Mouse (Mus musculus): ENCODE data around the gene Sprn. TPM values are rescaled to one million over a fixed set of nuclear protein-coding genes. Genes with fewer than 3 reads are reported as not detected.
A peak's percentile ranks its signal among the peaks of the same experiment; 100 is the strongest.

Gene Sprn
- polyA plus RNA-seq, 1 experiment from 2014 or later: not detected

GRCm38 (mm10) chr7:140179176-140179575 is 24.5 kb upstream of the Sprn start:
- Histone ChIP-seq H3K27me3 (ENCODE audit: low read depth, poor library complexity, severe bottlenecking) (no peaks in the 10 kb centered on the region), H3K36me3 (no peaks in the 10 kb centered on the region), H3K4me3 (no peak overlapping the region), H3K9me3 (replicated peaks) (no peaks in the 10 kb centered on the region), H3K4me1 (no peaks in the 10 kb centered on the region), H3K27ac (no peak overlapping the region)
- 86% methylated on average over 2 of the region's 2 CpGs for WGBS
- DNase-seq (ENCODE audit: low spot score): no peak

DNA sequence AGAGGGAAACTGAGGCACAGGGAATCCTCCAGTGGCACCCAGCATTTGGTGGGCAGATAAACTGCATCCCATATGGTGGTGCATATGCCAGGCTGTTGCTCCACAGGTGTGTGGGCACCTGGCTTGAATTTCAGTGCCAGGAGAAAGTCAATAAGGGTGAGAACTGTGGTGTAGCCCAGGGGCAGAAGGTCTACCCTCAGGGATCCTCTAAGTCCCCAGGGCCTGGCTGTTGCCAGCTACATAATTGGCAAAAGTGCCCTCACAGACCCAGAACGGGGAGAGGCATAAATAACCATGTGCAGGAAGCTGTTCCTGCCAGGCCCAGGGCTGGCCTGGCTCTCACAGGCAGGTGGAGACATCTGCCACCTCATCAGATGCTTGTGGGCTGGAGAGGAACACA is 18.3 kb upstream of the Sprn start, which contains the start of gene Olfr523:
Olfr523 (plus strand) TSS at position 282 of the 400 bp plus-strand sequence.
- DNase-seq (ENCODE audit: low spot score): no peak
- Histone ChIP-seq H3K27me3 (ENCODE audit: low read depth, poor library complexity, severe bottlenecking) (no peaks in the 10 kb centered on the region), H3K27ac (no peak within 1 kb of the TSS), H3K36me3 (no peaks in the 10 kb centered on the region), H3K4me3 (no peak within 1 kb of the TSS), H3K4me1 (no peaks in the 10 kb centered on the region), H3K9me3 (replicated peaks) (no peaks in the 10 kb centered on the region)
- 62% methylated on average over 1 of the region's 1 CpGs for WGBS

DNA sequence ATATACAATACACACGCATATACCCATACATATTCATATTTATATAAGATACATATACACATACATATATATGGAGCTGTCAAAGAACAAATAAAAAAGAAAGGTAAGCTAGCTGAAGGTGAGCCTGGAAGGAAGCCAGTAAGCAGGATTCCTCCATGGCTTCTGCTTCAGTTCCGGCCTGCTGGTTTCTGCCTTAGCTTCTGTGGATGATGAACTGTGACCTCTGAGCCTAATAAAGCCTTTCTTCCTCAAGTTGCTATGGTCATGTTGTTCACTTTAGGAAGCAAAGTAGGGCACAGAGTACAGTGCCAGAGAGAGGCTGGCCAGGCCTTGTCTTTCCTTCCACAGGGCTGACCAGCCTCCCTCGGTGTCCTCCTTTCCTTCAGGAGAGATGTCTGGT is 16.2 kb upstream of the Sprn start:
- Histone ChIP-seq H3K27ac (no peak overlapping the region), H3K4me3 (no peak overlapping the region), H3K36me3 (no peaks in the 10 kb centered on the region), H3K4me1 (no peaks in the 10 kb centered on the region), H3K27me3 (ENCODE audit: low read depth, poor library complexity, severe bottlenecking) (no peaks in the 10 kb centered on the region), H3K9me3 (replicated peaks) (no peaks in the 10 kb centered on the region)
- WGBS: 93% methylated on average over 3 of the region's 3 CpGs
- no peak for DNase-seq (ENCODE audit: low spot score)

- no peaks in the 10 kb centered on the region for H3K9me3 ChIP-seq (replicated peaks)
These were observed 14.7 kb upstream of the Sprn start for GRCm38 (mm10) chr7:140169386-140169785.

DNA sequence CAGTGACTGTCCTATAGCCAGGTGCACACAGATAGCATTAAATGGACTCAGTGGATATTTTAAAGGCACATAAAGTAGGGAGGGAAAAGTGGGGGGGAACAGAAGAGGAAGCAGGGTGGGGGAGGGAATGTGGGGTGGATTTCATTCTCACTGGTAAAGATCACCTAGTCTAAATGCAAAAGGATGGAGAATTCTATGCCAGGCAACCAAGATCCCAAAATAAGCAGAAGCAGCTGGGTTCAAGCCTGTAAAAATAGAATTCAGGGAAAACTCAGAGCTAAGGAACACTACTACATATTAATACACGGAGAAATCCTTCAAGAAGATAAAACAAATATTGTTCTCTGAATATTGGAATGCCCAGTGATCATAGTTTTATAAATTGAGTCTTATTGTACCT is 13.3 kb upstream of the Sprn start:
- Histone ChIP-seq H3K4me1 (no peaks in the 10 kb centered on the region), H3K36me3 (no peaks in the 10 kb centered on the region), H3K27me3 (ENCODE audit: low read depth, poor library complexity, severe bottlenecking) (no peaks in the 10 kb centered on the region), H3K27ac (no peak overlapping the region), H3K9me3 (replicated peaks) (no peaks in the 10 kb centered on the region), H3K4me3 (no peak overlapping the region)
- no peak for DNase-seq (ENCODE audit: low spot score)
- WGBS: 90% methylated on average over 1 of the region's 1 CpGs

More at GRCm38 (mm10) chr7:140169386-140169785, 14.7 kb upstream of the Sprn start:
- H3K4me3 ChIP-seq: no peak overlapping the region
- WGBS: 89% methylated on average over 4 of the region's 4 CpGs
- no peak overlapping the region for H3K27ac ChIP-seq
- DNase-seq (ENCODE audit: low spot score): no peak
- no peaks in the 10 kb centered on the region for H3K4me1 ChIP-seq
- no peaks in the 10 kb centered on the region for H3K27me3 ChIP-seq (ENCODE audit: low read depth, poor library complexity, severe bottlenecking)
- no peaks in the 10 kb centered on the region for H3K36me3 ChIP-seq

- no peak within 1 kb of the TSS for H3K4me3 ChIP-seq
- DNase-seq (ENCODE audit: low spot score): no peak
- no peaks in the 10 kb centered on the region for H3K4me1 ChIP-seq
- H3K27me3 ChIP-seq (ENCODE audit: low read depth, poor library complexity, severe bottlenecking): no peaks in the 10 kb centered on the region
- no peaks in the 10 kb centered on the region for H3K9me3 ChIP-seq (replicated peaks)
- H3K27ac ChIP-seq: no peak within 1 kb of the TSS
- H3K36me3 ChIP-seq: no peaks in the 10 kb centered on the region
- WGBS: 87% methylated on average over 7 of the region's 7 CpGs
These were observed 10.0 kb upstream of the Sprn start, which contains the start of gene Olfr522 for GRCm38 (mm10) chr7:140164664-140165063. TSS of gene Olfr522 (minus strand) at chr7:140164764.

GRCm38 (mm10) chr7:140160363-140160762 is 5.7 kb upstream of the Sprn start:
- no peak overlapping the region for H3K27ac ChIP-seq
- 88% methylated on average over 3 of the region's 3 CpGs for WGBS
- no peaks in the 10 kb centered on the region for H3K9me3 ChIP-seq (replicated peaks)
- H3K27me3 ChIP-seq (ENCODE audit: low read depth, poor library complexity, severe bottlenecking): peaks cover 33% of the 10 kb centered on the region
- DNase-seq (ENCODE audit: low spot score): no peak
- H3K36me3 ChIP-seq: no peaks in the 10 kb centered on the region
- H3K4me3 ChIP-seq: no peak overlapping the region
- H3K4me1 ChIP-seq: no peaks in the 10 kb centered on the region

DNA sequence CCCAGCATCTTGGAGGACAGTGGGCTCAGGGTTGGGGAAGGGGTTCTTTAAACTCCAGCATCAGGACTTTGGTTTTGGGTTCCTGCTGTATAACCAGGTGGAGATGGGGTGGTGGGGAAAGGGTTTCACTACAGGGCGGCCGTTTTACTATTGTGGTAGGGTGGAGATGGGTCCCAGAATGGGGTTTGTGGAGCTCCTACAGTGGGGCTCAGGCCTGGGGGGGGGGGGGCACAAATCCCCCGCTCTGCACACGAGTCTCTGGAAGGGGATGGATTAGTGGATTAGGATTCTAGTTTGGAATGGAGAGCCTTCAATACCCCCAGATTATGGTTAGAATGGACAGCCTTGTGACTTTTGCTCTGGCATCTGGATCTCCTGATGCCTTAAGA is 854 bp downstream of the Sprn start:
- peaks cover 73% of the 10 kb centered on the region for H3K27me3 ChIP-seq (ENCODE audit: low read depth, poor library complexity, severe bottlenecking)
- 23% methylated on average over 4 of the region's 4 CpGs for WGBS
- H3K36me3 ChIP-seq: no peaks in the 10 kb centered on the region; the same call in 1 of the 2 replicates
- H3K27ac ChIP-seq: no peak overlapping the region
- H3K4me3 ChIP-seq: peak overlapping the region; percentile 40; the same call in 1 of the 2 replicates
- no peak for DNase-seq (ENCODE audit: low spot score)
- peaks cover 14% of the 10 kb centered on the region for H3K4me1 ChIP-seq
- H3K9me3 ChIP-seq (replicated peaks): no peaks in the 10 kb centered on the region

DNA sequence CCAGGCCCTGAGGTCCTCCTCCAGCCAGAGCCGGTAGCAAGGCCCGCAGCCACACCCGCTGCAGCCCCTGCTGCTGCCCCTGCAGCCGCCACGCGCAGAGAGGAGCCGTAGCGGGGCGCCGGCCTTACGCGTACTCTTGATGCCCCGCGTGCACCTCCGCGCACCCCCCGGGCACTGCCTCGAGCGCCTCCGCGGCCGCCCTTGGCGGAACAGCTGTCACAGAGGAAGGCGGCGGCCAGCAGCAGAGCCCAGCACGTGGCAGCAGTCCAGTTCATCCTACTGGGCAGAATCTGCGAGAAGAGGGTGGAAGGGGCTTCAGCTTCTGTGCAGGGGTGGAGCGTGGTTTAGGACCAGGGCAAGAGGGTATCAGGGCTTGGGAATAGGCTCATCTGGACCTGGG is 1.3 kb downstream of the Sprn start:
- peak overlapping the region; percentile 40 for H3K4me3 ChIP-seq
- 7% methylated on average over 28 of the region's 28 CpGs for WGBS
- H3K9me3 ChIP-seq (replicated peaks): no peaks in the 10 kb centered on the region
- peak; percentile 49 for DNase-seq (ENCODE audit: low spot score)
- peaks cover 14% of the 10 kb centered on the region for H3K4me1 ChIP-seq
- H3K27me3 ChIP-seq (ENCODE audit: low read depth, poor library complexity, severe bottlenecking): peaks cover 70% of the 10 kb centered on the region
- no peaks in the 10 kb centered on the region; the same call in 1 of the 2 replicates for H3K36me3 ChIP-seq
- H3K27ac ChIP-seq: 0 out of 2 replicates have a peak overlapping the region, but pooled peaks have one; percentile 21

DNA sequence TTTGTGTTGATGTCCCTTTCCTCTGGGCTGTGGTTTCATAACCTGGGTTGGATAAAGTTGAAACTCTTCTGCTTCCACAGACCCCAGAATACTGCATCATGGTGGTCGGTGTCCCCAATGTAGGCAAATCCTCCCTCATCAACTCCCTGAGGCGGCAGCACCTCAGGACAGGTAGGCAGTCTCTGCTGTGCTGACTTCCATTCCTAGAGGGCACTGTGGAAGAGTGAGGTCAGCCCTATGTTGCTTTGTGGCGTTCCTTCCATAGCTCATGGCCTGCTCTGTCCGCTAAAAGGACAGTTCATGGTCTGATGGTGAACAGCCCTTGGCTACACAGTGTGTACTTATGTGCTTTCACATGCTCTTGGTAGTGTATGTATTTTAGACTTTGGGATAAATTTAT is 10.1 kb downstream of the Sprn start:
- WGBS: 80% methylated on average over 4 of the region's 4 CpGs
- H3K27me3 ChIP-seq (ENCODE audit: low read depth, poor library complexity, severe bottlenecking): no peaks in the 10 kb centered on the region
- no peak for DNase-seq (ENCODE audit: low spot score)
- H3K9me3 ChIP-seq (replicated peaks): no peaks in the 10 kb centered on the region
- no peak overlapping the region for H3K4me3 ChIP-seq
- peaks cover 3% of the 10 kb centered on the region; the same call in 1 of the 2 replicates for H3K36me3 ChIP-seq
- H3K4me1 ChIP-seq: no peaks in the 10 kb centered on the region
- H3K27ac ChIP-seq: no peak overlapping the region

DNA sequence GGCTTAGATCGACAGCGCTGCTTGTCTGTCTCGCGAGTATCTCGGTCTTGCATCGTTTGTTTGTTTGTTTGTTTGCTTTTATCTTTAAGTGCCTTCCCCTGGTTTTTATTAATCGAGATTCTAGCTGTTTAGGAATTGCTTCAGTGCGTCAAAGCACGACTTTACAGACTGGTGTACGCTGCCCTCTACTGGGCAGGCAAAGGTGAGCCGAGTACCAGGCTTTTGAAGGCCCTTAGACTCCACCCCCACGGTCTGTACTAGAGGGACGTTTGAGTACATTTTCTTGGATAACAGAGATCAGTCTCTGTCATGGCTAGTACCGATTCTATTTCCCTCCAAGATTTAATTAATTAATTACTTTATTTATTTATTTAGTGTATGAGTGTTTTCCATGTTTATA is 13.3 kb downstream of the Sprn start:
- peaks cover 6% of the 10 kb centered on the region for H3K4me1 ChIP-seq
- no peak overlapping the region for H3K4me3 ChIP-seq
- H3K36me3 ChIP-seq: no peaks in the 10 kb centered on the region
- 6% methylated on average over 14 of the region's 14 CpGs for WGBS
- H3K27me3 ChIP-seq (ENCODE audit: low read depth, poor library complexity, severe bottlenecking): no peaks in the 10 kb centered on the region
- no peak overlapping the region for H3K27ac ChIP-seq
- H3K9me3 ChIP-seq (replicated peaks): no peaks in the 10 kb centered on the region
- peak; percentile 55 for DNase-seq (ENCODE audit: low spot score)

DNA sequence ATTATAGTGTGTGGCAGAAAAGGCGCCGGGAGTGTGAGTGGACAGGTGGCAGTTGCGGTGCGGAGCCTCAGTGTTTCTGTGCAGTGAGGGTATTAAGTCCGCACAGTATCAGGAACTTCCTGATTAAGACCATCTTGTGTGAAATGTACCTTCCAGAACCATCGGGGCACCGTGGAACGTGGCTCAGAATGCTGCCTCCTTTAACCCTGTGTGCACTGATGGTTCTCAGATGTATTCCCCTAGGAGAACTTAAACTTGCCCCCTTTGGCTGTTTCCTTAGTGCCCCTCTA is 16.7 kb downstream of the Sprn start:
- Histone ChIP-seq H3K36me3 (peaks cover 16% of the 10 kb centered on the region), H3K27me3 (ENCODE audit: low read depth, poor library complexity, severe bottlenecking) (no peaks in the 10 kb centered on the region), H3K4me1 (peaks cover 6% of the 10 kb centered on the region), H3K9me3 (replicated peaks) (no peaks in the 10 kb centered on the region), H3K4me3 (peak overlapping the region; percentile 79), H3K27ac (peak overlapping the region; percentile 93)
- WGBS: 1% methylated on average over 8 of the region's 8 CpGs
- DNase-seq (ENCODE audit: low spot score): no peak

GRCm38 (mm10) chr7:140137135-140138020 is 17.3 kb downstream of the Sprn start, which contains the start of gene Mtg1:
TSS of gene Mtg1 (plus strand) at chr7:140137564.
- H3K9me3 ChIP-seq (replicated peaks): no peaks in the 10 kb centered on the region
- peak; percentile 98 for DNase-seq (ENCODE audit: low spot score)
- H3K36me3 ChIP-seq: peaks cover 17% of the 10 kb centered on the region
- H3K27me3 ChIP-seq (ENCODE audit: low read depth, poor library complexity, severe bottlenecking): no peaks in the 10 kb centered on the region
- WGBS: 2% methylated on average over 39 of the region's 39 CpGs
- H3K4me1 ChIP-seq: peaks cover 6% of the 10 kb centered on the region
- H3K27ac ChIP-seq: peak within 1 kb of the TSS; percentile 93
- H3K4me3 ChIP-seq: peak within 1 kb of the TSS; percentile 79

All from limb, embryonic 10.5 days (tissue).